Mouse (Mus musculus) ovary, adult 10 weeks (tissue): ENCODE measurements around the gene Tgif2. TPM values are rescaled to one million over a fixed set of nuclear protein-coding genes. Genes with fewer than 3 reads are reported as not detected.

Source experiments
- polyA plus RNA-seq: library from polyadenylated mRNA; stranded (reverse); fragments of 350-450 nt; fragmentation: Illumina TruSeq; extraction: RNeasy Lipid Tissue Mini Kit (QIAGEN cat#74804); gene quantifications from one replicate; pipeline ENCODE4 v1.2.3, GENCODE M21; 2014

Tgif2 gene
- polyA plus RNA-seq = 9.9 TPM

GRCm38 (mm10) chr2:156839319-156840191 is at the start of gene Tgif2:
TSS of gene Tgif2 (plus strand) at chr2:156840007.

DNA sequence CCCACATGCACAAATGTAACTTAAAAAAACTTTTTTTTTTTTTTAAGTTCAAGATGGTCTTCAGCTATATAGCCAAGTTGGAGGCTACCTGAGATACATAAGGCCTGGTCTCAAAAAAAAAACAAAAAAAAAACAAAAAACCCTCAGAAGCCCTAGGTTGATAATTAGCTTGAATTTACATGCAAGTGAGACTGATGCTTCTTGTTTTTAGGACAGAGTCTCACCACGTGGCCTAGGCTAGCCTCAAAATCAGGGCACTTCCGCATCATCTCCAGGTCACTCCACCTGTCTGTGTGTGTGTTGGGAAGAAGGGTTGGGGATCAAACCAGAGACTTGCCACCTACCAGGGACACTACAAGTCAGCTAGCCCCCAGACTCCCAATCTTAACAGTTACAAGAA is 18.0 kb downstream of the Tgif2 start, which contains the start of gene 4930518I15Rik:
Gene 4930518I15Rik (minus strand): TSS at position 112 of the 400 bp plus-strand sequence.

GRCm38 (mm10) chr2:156862772-156863486 is 23.1 kb downstream of the Tgif2 start, which contains the start of gene Rab5if:
TSS of gene Rab5if (plus strand) at chr2:156863128.

GRCm38 (mm10) chr2:156887017-156887416 is 47.2 kb downstream of the Tgif2 start, which contains the start of gene Sla2:
TSS of gene Sla2 (minus strand) at chr2:156887192.

Other genes starting within 250 kb of the Tgif2 start
- 10.4 TPM for gene Dlgap4, start 226.3 kb upstream of the Tgif2 start, polyA plus RNA-seq
- gene Myl9, start 64.6 kb upstream of the Tgif2 start, polyA plus RNA-seq = 19.7 TPM
- gene 4930518I15Rik, start 17.9 kb downstream of the Tgif2 start, polyA plus RNA-seq = 0.94 TPM
- gene Rab5if, start 23.1 kb downstream of the Tgif2 start, polyA plus RNA-seq = 113 TPM
- 0.63 TPM for gene Sla2, start 47.2 kb downstream of the Tgif2 start, polyA plus RNA-seq
- 45.0 TPM for gene Ndrg3, start 152.0 kb downstream of the Tgif2 start, polyA plus RNA-seq
- 30.4 TPM for gene Dsn1, start 167.1 kb downstream of the Tgif2 start, polyA plus RNA-seq
- gene Soga1, start 239.2 kb downstream of the Tgif2 start, polyA plus RNA-seq = 2.0 TPM
- not detected for gene Tldc2, start 247.0 kb downstream of the Tgif2 start, polyA plus RNA-seq